In genomic region chr5:37805291-37805690, GRCm38 (mm10) we compare ENCODE assay signal across 20 mouse cellular contexts. TPM values are rescaled to one million over a fixed set of nuclear protein-coding genes. Genes with fewer than 3 reads are reported as not detected.
"Had no signal": no experiment of that assay in that cellular context is flagged by ENCODE, and none has a peak within 500 bp of the region (broad histone marks: within the 10 kb centered on the region; RNA-seq: fewer than 3 reads in every experiment).

No protein-coding gene starts in this region.

- H3K4me1 ChIP-seq: midbrain, embryonic 10.5 days; midbrain, embryonic 12.5 days; neural tube, embryonic 13.5 days; neural tube, embryonic 15.5 days had no signal

- DNase-seq: lung, embryonic 14.5 days; lung, postnatal 10 days; lung, postnatal 4 days; midbrain, embryonic 14.5 days; retina, postnatal 1 day; right cerebral cortex, adult 18-20 months; right cerebral cortex, postnatal 25 days; right cerebral cortex, postnatal 4 days; spleen, adult 18-20 months; thymus, adult 18-20 months; thymus, postnatal 14 days; thymus, postnatal 36 days had no signal

- ATAC-seq: midbrain, embryonic 16.5 days had no signal

- H3K27me3 ChIP-seq: neural tube, embryonic 15.5 days had no signal

- H3K9ac ChIP-seq: lung, embryonic 14.5 days; midbrain, embryonic 12.5 days; neural tube, embryonic 13.5 days; neural tube, embryonic 15.5 days had no signal

- H3K4me3 ChIP-seq: midbrain, embryonic 10.5 days; midbrain, embryonic 12.5 days; myocyte; neural tube, embryonic 13.5 days; neural tube, embryonic 15.5 days had no signal

- H3K27ac ChIP-seq: midbrain, embryonic 10.5 days; midbrain, embryonic 12.5 days; neural tube, embryonic 13.5 days; neural tube, embryonic 15.5 days had no signal

- H3K4me2 ChIP-seq: lung, embryonic 14.5 days; midbrain, embryonic 12.5 days; neural tube, embryonic 13.5 days; neural tube, embryonic 15.5 days had no signal

- H3K9me3 ChIP-seq: midbrain, embryonic 10.5 days; midbrain, embryonic 12.5 days; neural tube, embryonic 13.5 days; neural tube, embryonic 15.5 days had no signal

- H3K36me3 ChIP-seq: midbrain, embryonic 10.5 days; midbrain, embryonic 12.5 days; neural tube, embryonic 13.5 days; neural tube, embryonic 15.5 days had no signal

RNA-seq across cellular contexts. Expression of gene Msx1, which starts 19.1 kb away (rescaled TPM):
- total RNA-seq: megakaryocyte, adult 5-6 weeks; megakaryocyte-erythroid progenitor cell, adult 5-6 weeks had no signal
